In genomic region chr6:38992016-38992415, GRCm38 (mm10) we compare ENCODE assay signal across 10 mouse cellular contexts.
DNase-seq lines count a peak whose midpoint lies in the region; ATAC-seq and TF ChIP-seq lines count a peak whose summit lies in the region.
"Had no signal": no experiment of that assay in that cellular context is flagged by ENCODE, and none has a peak within 500 bp of the region (broad histone marks: within the 10 kb centered on the region; RNA-seq: fewer than 3 reads in every experiment).

No protein-coding gene starts in this region.

- no peaks in the 10 kb centered on the region for H3K36me3 ChIP-seq in heart, adult 2 months (ENCODE audit: control insufficient read depth, insufficient read depth, low read length)
- H3K36me3 ChIP-seq: embryonic facial prominence, embryonic 12.5 days; limb, embryonic 13.5 days had no signal

- DNase-seq in kidney, adult 11 months = peak; percentile 56
- DNase-seq in kidney, postnatal 10 days = no peak
- DNase-seq in MEL-GATA-1-ER (ENCODE audit: extremely low read depth, low read depth) = peak; percentile 21
- DNase-seq in layer of hippocampus, adult 9-10 months (ENCODE audit: low spot score) = no peak
- DNase-seq in heart, adult 2 months = no peak
- DNase-seq in embryo, embryonic 10 days (ENCODE audit: low spot score) = no peak

- intact Hi-C loops in heart, adult 2 months (cut with DNase I) = no loop called here

- TF ChIP-seq EP300 in heart, adult 2 months (IDR thresholded peaks at IDR 0.05; ENCODE audit: insufficient read depth, low read depth, low read length) = no peak

- TF ChIP-seq POLR2A in heart, adult 2 months (IDR thresholded peaks at IDR 0.05; ENCODE audit: insufficient read depth, low read depth, low read length) = no peak

- no peak for TF ChIP-seq CTCF in heart, adult 2 months (IDR thresholded peaks at IDR 0.05)

- H3K79me2 ChIP-seq in heart, adult 2 months (replicated peaks; ENCODE audit: control insufficient read depth, insufficient read depth, low read length) = no peaks in the 10 kb centered on the region

- H3K27ac ChIP-seq in heart, adult 2 months = no peak overlapping the region
- H3K27ac ChIP-seq: embryonic facial prominence, embryonic 12.5 days; limb, embryonic 13.5 days had no signal

- no peak overlapping the region for H3K9ac ChIP-seq in heart, adult 2 months (ENCODE audit: low read depth, low read length)
- H3K9ac ChIP-seq: embryonic facial prominence, embryonic 12.5 days; limb, embryonic 13.5 days had no signal

- ATAC-seq in hematopoietic stem cell, adult 5-6 weeks (replicated peaks in 1 of 2; ENCODE audit: insufficient read depth in 1 of 2, low FRiP score in 2 of 2, low TSS enrichment in 1 of 2, low read depth in 1 of 2, poor library complexity in 2 of 2, severe bottlenecking in 2 of 2) = peak; percentile 85 to 89
- ATAC-seq in megakaryocyte, adult 5-6 weeks (ENCODE audit: poor library complexity, severe bottlenecking) = peak; percentile 54

- WGBS in heart, adult 2 months = 59% methylated on average over 4 of the region's 4 CpGs

- H3K4me1 ChIP-seq in heart, adult 2 months (ENCODE audit: control insufficient read depth, insufficient read depth, low read length) = no peaks in the 10 kb centered on the region
- H3K4me1 ChIP-seq: embryonic facial prominence, embryonic 12.5 days had no signal

- no peak overlapping the region for H3K4me3 ChIP-seq in heart, adult 2 months
- H3K4me3 ChIP-seq: embryonic facial prominence, embryonic 12.5 days; limb, embryonic 13.5 days had no signal

- H3K27me3 ChIP-seq in heart, adult 2 months (ENCODE audit: control insufficient read depth, insufficient read depth, low read length) = no peaks in the 10 kb centered on the region
- H3K27me3 ChIP-seq: embryonic facial prominence, embryonic 12.5 days; limb, embryonic 13.5 days had no signal

Comparison
In these comparisons a context has a peak if more than half of its experiments do, and no peak if none do; other contexts are left out.
1. DNase-seq: peak in kidney, adult 11 months (single experiment) and MEL-GATA-1-ER (single experiment); none in kidney, postnatal 10 days (single experiment), layer of hippocampus, adult 9-10 months (single experiment), heart, adult 2 months (0 of 2) and embryo, embryonic 10 days (single experiment).